ENCODE assay signal across 8 mouse cellular contexts in genomic region chr9:29877583-29877982, GRCm38 (mm10).
"Had no signal": no experiment of that assay in that cellular context is flagged by ENCODE, and none has a peak within 500 bp of the region (broad histone marks: within the 10 kb centered on the region; RNA-seq: fewer than 3 reads in every experiment).

No protein-coding gene starts in this region.

- DNase-seq: kidney, adult 8-10 months; kidney, postnatal 36 days; liver; liver, embryonic 13.5 days; liver, postnatal 0 days; lung, postnatal 14 days; retina, postnatal 1 day; thymus, postnatal 4 days had no signal
